Mouse (Mus musculus): ENCODE measurements around the gene Ctso. TPM values are rescaled to one million over a fixed set of nuclear protein-coding genes. Genes with fewer than 3 reads are reported as not detected.

The Ctso gene
- 61.2 and 94.6 TPM in 2 replicates for polyA plus RNA-seq (2015; fragmentation: Nextera tagmentation; extraction: Ambion mirVana)

GRCm38 (mm10) chr3:81932141-81933101 lies at the start of gene Ctso:
TSS of gene Ctso (plus strand) at chr3:81932601.

GRCm38 (mm10) chr3:81976102-81976501 lies 43.7 kb downstream of the Ctso start, which contains the start of gene Tdo2:
TSS of gene Tdo2 (minus strand) at chr3:81976202.

GRCm38 (mm10) chr3:81981990-81982389 lies 49.6 kb downstream of the Ctso start, which contains the start of gene Asic5:
TSS of gene Asic5 (plus strand) at chr3:81982290.

Other genes starting within 250 kb of the Ctso start
- 0.66 and 1.9 TPM in 2 replicates for gene Tdo2, start 43.6 kb downstream of the Ctso start, polyA plus RNA-seq (2015; fragmentation: Nextera tagmentation; extraction: Ambion mirVana)
- gene Asic5, start 49.7 kb downstream of the Ctso start, polyA plus RNA-seq (2015; fragmentation: Nextera tagmentation; extraction: Ambion mirVana), result 0.46 TPM in 1 of 2 replicates, not detected in the other
- 20.4 and 28.1 TPM in 2 replicates for gene Gucy1b1, start 142.1 kb downstream of the Ctso start, polyA plus RNA-seq (2015; fragmentation: Nextera tagmentation; extraction: Ambion mirVana)
- 34.8 and 44.8 TPM in 2 replicates for gene Gucy1a1, start 213.2 kb downstream of the Ctso start, polyA plus RNA-seq (2015; fragmentation: Nextera tagmentation; extraction: Ambion mirVana)

Measured in adrenal gland, postnatal 0 days (tissue).